Mouse (Mus musculus): ENCODE measurements around the gene Aqp3.
"Not testable (repeated sequence)": the region's sequence is repeated elsewhere in the genome, so short reads cannot be mapped to it uniquely, and the experiment has no call there.

Aqp3 gene

GRCm38 (mm10) chr4:41102901-41103300 is 4.9 kb upstream of the Aqp3 start:
- DNase-seq (ENCODE audit: low read depth, low spot score), result no peak

GRCm38 (mm10) chr4:41100986-41101385 is 3.0 kb upstream of the Aqp3 start:
- DNase-seq (ENCODE audit: low read depth, low spot score), result no peak

- no peak for DNase-seq (ENCODE audit: low read depth, low spot score)
Observed at GRCm38 (mm10) chr4:41098577-41098951, 581 bp upstream of the Aqp3 start.

GRCm38 (mm10) chr4:41097381-41097780 is 602 bp downstream of the Aqp3 start:
- DNase-seq (ENCODE audit: low read depth, low spot score), result no peak

DNA sequence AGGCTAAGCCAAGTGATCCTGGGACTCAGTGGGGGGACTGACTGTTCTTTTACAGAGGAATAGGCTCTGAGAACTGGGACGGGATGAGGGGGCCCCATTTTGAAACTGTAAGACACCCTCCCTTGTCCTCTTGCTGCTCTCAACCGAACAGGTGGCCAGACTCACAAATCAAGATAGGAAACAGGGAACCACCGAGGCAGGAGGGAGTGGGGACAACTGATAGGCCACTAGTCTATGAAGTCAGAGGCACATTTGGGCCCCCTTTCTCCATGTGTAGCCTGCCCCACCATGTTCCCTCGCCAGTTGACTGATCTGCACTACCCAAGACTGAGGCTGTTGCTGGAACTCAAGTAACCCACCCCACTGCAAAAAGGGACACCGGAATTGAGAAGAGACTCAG is 1.2 kb downstream of the Aqp3 start:
- no peak for DNase-seq (ENCODE audit: low read depth, low spot score)

- DNase-seq (ENCODE audit: low read depth, low spot score), result peak; percentile 24
Observed at GRCm38 (mm10) chr4:41096169-41096568, 1.8 kb downstream of the Aqp3 start.

GRCm38 (mm10) chr4:41094361-41094760 is 3.6 kb downstream of the Aqp3 start:
- DNase-seq (ENCODE audit: low read depth, low spot score), result no peak

DNA sequence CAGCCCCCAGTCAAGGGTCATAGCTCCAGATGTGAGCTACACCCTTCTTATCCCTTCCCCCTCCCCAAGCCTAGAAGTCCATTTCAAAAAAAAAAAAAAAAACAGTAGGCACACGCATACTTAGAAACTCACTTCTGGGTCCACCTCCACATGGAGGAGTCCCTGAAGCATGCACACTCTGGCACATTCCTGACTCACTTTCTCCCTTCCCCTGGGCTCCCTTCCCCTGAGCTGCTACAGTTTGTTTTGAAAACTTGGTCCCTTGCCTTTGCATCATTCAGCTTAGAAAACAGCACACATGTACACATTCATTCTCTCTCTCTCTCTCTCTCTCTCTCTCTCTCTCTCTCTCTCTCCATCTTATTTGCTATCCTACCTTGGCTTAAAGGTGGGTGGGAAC is 5.0 kb downstream of the Aqp3 start:
- no peak for DNase-seq (ENCODE audit: low read depth, low spot score)

DNA sequence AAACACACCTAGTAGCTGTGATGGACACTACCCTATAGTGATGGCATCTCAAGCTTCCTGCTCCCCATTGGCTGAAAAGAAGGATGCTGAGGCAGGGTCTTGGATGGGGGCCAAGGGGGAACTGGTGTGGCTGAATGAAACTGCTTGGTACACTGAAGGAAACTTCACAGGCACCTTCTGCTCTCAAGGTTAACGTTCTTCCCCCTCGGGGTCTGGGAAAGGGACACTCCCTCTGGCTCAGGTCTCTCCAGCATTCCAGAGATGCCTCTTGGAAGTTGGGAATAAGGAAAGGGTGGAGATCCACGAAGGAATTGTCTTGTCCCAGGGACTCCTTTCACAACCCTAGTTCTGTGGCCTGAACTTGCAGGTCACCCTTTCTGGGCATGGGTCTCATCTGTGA is 6.6 kb downstream of the Aqp3 start:
- DNase-seq (ENCODE audit: low read depth, low spot score), result no peak

GRCm38 (mm10) chr4:41089705-41090104 is 8.3 kb downstream of the Aqp3 start:
- DNase-seq (ENCODE audit: low read depth, low spot score), result no peak

GRCm38 (mm10) chr4:41089189-41089588 is 8.8 kb downstream of the Aqp3 start:
- DNase-seq (ENCODE audit: low read depth, low spot score), result no peak

- DNase-seq (ENCODE audit: low read depth, low spot score), result no peak
Observed at GRCm38 (mm10) chr4:41087459-41088298, 10.3 kb downstream of the Aqp3 start.

DNA sequence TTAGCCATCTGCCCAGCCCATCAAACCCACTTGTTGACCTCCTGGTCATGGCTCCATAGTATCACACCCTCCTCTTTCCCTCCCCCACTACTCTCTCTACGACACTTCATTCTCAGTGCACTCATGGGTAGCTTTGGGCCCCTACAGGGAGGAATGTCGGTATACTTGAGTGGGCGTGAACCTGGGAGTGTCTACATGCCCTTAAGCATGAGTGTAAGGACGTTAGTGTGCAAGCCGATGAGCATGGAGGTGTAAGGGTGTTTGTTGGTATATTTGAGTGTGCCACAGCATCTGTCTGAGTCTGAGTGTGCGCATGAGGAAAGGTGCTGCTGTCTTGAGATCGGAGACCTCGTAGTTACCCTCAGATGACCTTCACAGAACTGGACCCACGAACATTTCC is 11.0 kb downstream of the Aqp3 start:
- no peak for DNase-seq (ENCODE audit: low read depth, low spot score)

DNA sequence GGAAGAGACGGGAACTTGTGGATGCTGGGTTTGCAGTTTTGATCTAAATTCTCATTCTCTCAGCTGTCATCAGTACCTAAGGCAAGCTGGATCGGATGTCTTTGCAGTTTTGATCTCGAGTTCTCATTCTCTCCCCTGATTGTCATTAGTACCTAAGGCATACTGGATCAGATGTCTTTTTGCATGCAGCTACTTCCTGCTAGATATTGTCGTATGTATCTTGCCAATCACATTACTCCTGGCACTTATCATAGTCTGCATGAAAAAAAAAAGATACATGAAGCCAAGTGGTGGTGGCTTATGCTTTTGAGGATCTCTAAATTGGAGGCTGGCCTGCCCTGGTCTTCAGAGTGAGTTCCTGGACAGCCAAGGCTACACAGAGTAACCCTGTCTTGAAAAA is 13.2 kb downstream of the Aqp3 start:
- no peak for DNase-seq (ENCODE audit: low read depth, low spot score)

GRCm38 (mm10) chr4:41082803-41083202 is 15.2 kb downstream of the Aqp3 start:
- DNase-seq (ENCODE audit: low read depth, low spot score), result not testable (repeated sequence)

DNA sequence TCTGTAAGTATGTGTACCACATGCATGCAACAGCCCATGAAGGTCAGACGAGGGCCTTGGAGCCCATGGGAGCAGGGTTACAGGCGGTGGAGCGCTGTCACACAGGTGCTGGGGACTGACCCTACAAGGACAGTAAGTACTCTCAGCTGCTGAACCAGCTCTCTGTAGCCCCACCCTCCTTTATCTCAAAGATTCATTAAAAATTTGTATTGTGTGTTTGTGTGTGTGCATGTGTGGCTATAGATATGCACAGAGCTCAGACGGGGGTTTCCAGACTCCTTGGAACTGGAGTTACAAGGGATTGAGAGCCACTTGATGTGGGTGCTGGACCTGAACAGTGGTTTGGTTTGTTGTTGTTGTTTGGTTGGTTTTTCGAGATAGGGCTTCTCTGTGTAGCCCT is 16.2 kb downstream of the Aqp3 start:
- DNase-seq (ENCODE audit: low read depth, low spot score), result no peak

DNA sequence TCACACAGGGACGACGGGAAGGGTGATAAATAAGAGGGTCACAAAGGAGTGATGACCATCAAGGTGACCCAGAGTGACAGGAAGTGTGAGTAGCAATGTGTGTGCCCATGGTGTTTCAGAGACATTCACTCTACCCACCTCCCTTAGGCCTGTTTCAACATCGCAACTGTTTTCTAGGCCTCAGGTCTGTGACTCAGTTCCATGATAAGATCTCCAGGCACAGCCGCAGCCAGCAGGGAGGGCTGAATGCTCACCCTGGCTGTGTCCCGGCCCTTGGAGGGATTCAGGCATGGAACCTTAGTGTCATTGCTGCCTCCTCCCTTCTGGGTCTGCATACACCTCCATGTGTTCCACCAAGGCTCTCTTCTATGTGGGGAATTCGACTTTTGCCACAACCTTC is 19.3 kb downstream of the Aqp3 start:
- DNase-seq (ENCODE audit: low read depth, low spot score), result no peak

DNA sequence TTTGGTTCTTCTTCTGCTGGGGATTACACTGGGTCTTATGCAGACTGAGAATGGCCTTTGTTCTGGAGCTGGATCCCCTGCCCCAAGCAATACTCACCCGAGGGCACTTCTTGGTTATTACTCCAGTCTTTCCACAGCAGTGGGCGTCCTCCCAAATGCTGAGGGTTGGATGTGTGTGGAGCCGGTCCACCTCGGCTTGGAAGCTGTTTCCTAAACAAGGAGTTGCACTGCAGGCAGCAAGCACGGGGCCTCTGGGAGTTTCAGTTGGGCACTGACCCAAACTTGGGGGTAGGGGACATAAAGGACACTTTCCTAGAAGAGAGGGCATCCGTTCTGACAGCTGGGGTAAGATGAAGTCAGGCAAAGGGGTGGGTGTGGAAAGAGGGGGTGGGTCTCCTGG is 23.5 kb downstream of the Aqp3 start:
- no peak for DNase-seq (ENCODE audit: low read depth, low spot score)

DNA sequence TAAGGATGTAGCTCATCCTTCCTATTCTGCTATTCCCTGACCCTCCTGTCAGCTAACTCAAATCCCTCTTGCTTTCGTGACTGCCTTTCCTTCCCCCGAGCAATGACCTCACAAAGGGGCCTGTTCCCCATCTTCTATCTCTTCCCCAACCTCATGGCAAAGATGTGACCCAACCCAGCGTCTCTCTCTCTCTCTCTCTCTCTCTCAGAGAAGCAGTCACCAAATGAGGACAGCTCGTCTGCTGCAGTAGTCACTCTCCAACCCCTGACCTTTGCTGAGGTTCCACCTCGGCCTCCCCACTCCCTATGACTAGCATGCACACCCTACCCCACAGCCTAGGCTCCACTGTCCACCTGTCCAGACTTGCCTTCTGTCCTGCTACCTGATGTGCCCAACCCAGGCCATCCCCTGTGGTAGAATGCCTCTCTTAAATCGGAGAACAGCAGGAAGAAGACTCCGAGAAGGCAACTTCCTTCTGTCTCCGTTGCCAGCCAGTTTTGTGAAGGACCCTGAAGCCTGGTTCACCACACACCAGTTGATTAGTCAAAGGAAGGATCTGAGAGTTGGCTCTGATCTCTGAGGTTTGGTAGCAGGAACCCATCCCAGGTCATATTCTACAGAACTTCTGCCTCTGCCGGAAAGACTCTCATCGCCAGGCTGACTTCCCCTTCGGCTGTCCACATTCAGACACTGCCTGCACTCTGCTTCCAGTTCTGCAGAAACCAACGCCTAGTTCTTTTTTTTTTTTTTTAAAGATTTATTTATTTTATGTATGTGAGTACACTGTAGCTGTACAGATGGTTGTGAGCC is 24.8 kb downstream of the Aqp3 start:
- no peak for DNase-seq (ENCODE audit: low read depth, low spot score)

- no peak for DNase-seq (ENCODE audit: low read depth, low spot score)
Observed at GRCm38 (mm10) chr4:41071500-41072429, 26.2 kb downstream of the Aqp3 start.

GRCm38 (mm10) chr4:41065196-41065595 is 32.8 kb downstream of the Aqp3 start:
- no peak for DNase-seq (ENCODE audit: low read depth, low spot score)

Measured in retina, postnatal 7 days (tissue).